Mouse (Mus musculus): ENCODE measurements around the gene Ly6g6d. TPM values are rescaled to one million over a fixed set of nuclear protein-coding genes. Genes with fewer than 3 reads are reported as not detected.

The Ly6g6d gene
- polyA plus RNA-seq, 1 experiment from 2014 or later: 2.7 TPM

DNA sequence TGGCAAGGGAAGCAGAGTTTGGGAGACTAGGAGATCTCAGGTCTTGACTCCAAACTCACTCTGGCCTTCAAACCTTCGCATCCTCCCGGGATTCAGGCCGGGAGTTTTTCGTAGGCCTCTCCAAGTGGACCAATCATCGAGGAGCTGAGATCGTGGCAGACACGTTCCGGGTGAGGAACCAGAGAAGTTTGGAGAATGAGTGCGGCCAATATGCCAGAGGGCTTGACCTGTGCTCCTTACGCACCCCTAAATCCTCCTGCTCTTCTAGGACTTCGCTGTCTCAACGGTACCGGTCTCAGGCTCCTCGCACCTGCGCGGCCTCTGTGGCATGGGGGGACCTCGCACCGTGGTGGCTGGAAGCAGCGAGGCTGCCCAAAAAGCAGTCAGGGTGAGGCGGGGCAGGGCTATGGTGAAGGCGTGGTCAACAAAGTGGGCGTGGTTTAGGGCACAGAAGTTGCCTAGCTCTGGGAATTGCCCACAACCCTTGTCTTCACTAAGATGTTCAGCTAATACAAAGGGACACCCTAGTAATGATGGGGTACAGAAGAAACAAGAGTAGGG lies 17.0 kb downstream of the Ly6g6d start:
- Histone ChIP-seq H3K4me2 (peak overlapping the region; percentile 97), H3K27ac (ENCODE audit: low read depth) (no peak overlapping the region), H3K27me3 (ENCODE audit: insufficient read depth, low read length) (0 out of 2 replicates have a peak, but pooled peaks cover 5% of the 10 kb centered on the region), H3K4me1 (ENCODE audit: insufficient read depth) (peaks cover 10% of the 10 kb centered on the region), H3K4me3 (ENCODE audit: low read depth, low read length) (peak overlapping the region; percentile 84), H3K9me3 (ENCODE audit: low read depth, low read length) (no peaks in the 10 kb centered on the region), H3K9ac (peak overlapping the region; percentile 83), H3K36me3 (ENCODE audit: insufficient read depth) (peaks cover 58% of the 10 kb centered on the region)
- DNase-seq (no peak), ATAC-seq (ENCODE audit: insufficient read depth) (no peak)
- WGBS: 60% methylated on average over 22 of the region's 22 CpGs
- TF ChIP-seq CTCF (IDR thresholded peaks at IDR 0.05; ENCODE audit: low read depth): no peak

DNA sequence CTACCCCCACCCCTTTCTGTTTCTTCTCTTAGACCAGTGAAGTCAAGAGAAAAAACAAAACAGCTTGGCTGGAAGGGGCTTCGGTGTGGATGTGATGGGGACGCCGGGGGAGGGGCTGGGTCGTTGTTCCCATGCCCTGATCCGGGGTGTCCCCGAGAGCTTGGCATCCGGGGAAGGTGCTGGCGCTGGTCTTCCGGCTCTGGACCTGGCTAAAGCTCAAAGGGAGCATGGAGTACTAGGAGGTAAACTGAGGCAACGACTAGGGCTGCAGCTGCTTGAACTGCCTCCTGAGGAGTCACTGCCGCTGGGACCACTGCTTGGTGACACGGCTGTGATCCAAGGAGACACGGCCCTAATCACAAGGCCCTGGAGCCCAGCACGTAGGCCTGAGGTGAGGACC lies 17.8 kb downstream of the Ly6g6d start:
- Histone ChIP-seq H3K27ac (ENCODE audit: low read depth) (peak overlapping the region; percentile 93), H3K4me2 (peak overlapping the region; percentile 97), H3K36me3 (ENCODE audit: insufficient read depth) (peaks cover 65% of the 10 kb centered on the region), H3K27me3 (ENCODE audit: insufficient read depth, low read length) (no peaks in the 10 kb centered on the region), H3K4me3 (ENCODE audit: low read depth, low read length) (peak overlapping the region; percentile 84), H3K4me1 (ENCODE audit: insufficient read depth) (peaks cover 10% of the 10 kb centered on the region), H3K9ac (peak overlapping the region; percentile 83), H3K9me3 (ENCODE audit: low read depth, low read length) (no peaks in the 10 kb centered on the region)
- no peak for TF ChIP-seq CTCF (IDR thresholded peaks at IDR 0.05; ENCODE audit: low read depth)
- no peak for DNase-seq
- WGBS: 24% methylated on average over 14 of the region's 14 CpGs
- no peak for ATAC-seq (ENCODE audit: insufficient read depth)

DNA sequence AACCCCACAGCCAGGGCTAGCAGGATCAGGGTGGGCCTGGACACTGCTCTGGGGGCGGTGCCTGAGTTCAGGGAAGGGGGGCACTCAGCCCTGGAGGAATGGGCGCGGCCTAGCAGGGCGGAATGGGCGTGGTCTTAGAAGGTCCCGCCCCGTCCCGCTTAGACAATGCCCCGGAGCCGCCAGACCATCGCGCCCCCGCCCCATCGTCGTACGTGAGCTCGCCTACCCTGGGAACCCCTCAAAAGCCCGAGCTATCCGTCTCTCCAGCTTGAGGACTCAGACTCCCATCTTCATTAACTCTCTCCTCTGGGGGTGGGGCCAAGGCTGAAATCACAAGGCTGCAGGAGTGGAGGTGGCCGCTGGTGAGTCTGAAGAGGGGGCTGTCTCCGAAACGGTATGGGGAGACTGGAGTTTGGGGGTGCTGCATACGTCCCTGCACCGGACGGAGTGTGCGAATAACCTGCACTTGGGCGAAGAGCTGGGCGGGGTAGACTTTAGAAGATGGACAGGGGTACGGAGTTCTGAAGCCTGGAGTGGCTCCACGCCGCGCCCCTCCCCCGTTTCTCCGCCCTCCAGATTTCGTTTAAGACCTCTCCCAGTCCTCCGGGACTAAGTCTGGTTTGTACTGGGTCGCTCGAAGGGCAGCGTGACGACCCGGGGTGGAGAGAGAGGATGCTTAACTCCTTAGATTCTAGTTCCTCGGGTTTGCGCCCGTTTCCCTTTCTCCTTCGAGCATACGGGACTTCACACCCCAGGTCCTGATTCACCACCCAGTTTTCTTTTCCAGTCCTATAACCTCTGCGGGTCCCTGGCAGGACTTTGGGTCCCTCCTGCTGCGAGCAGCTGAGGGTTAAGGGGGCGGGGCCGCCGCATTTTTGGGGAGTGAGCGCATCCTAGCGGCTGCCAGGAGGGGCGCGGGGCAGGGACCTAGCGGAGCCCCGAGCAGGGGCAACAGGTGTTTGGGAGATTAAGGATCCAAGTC lies 18.7 kb downstream of the Ly6g6d start, which contains the start of gene Ddah2:
Gene Ddah2, plus strand, starts transcription at position 125 of the 982 bp plus-strand sequence.
- DNase-seq (peak; percentile 99), ATAC-seq (ENCODE audit: insufficient read depth) (peak; percentile 92)
- peaks cover 10% of the 10 kb centered on the region for H3K4me1 ChIP-seq (ENCODE audit: insufficient read depth)
- peak; percentile 75 for TF ChIP-seq CTCF (IDR thresholded peaks at IDR 0.05; ENCODE audit: low read depth)
- peak within 1 kb of the TSS; percentile 83 for H3K9ac ChIP-seq
- no peaks in the 10 kb centered on the region for H3K27me3 ChIP-seq (ENCODE audit: insufficient read depth, low read length)
- under 1% methylated on average over 57 of the region's 57 CpGs for WGBS
- H3K36me3 ChIP-seq (ENCODE audit: insufficient read depth): peaks cover 74% of the 10 kb centered on the region
- no peaks in the 10 kb centered on the region for H3K9me3 ChIP-seq (ENCODE audit: low read depth, low read length)
- peak within 1 kb of the TSS; percentile 97 for H3K4me2 ChIP-seq
- H3K4me3 ChIP-seq (ENCODE audit: low read depth, low read length): peak within 1 kb of the TSS; percentile 84
- H3K27ac ChIP-seq (ENCODE audit: low read depth): peak within 1 kb of the TSS; percentile 93

DNA sequence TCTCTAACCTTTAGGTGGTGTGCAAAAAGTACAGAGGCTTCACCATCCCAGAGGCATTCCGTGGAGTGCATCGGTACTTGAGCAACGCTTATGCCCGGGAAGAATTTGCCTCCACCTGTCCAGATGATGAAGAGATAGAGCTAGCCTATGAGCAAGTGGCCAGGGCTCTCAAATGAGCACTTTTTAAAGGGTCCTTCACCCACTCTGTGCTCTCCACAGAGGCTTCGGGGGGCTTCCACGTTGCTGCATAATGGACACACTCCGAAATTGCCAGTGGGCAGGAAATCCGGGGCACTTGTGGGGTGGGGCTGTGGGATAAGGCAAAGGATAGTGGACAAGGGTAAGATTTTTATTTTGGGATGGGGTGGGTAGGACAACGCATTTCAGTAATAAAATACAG lies 19.5 kb downstream of the Ly6g6d start:
- peak; percentile 0; the same call in 1 of the 2 replicates for ATAC-seq (ENCODE audit: insufficient read depth)

DNA sequence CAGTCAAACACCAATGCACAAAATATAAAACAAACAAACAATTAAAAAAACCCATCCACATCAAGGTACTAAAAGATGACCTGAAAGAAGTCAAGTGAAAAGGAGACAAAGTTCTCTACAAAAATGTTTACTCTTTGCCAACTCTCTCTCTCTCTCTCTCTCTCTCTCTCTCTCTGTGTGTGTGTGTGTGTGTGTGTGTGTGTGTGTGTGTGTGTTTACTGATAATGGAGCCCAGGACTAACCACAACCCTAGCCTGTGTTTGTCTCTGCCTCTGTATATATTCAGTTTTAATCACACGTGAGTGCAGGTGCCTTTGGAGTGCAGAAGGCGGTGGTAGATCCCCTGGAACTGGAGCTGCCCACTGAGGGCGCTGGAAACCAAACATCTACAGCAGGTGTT lies 20.8 kb downstream of the Ly6g6d start:
- 66% methylated on average over 3 of the region's 3 CpGs for WGBS
- Histone ChIP-seq H3K36me3 (ENCODE audit: insufficient read depth) (peaks cover 84% of the 10 kb centered on the region), H3K4me3 (ENCODE audit: low read depth, low read length) (no peak overlapping the region), H3K9me3 (ENCODE audit: low read depth, low read length) (no peaks in the 10 kb centered on the region), H3K4me2 (no peak overlapping the region), H3K9ac (no peak overlapping the region), H3K27me3 (ENCODE audit: insufficient read depth, low read length) (no peaks in the 10 kb centered on the region), H3K4me1 (ENCODE audit: insufficient read depth) (peaks cover 13% of the 10 kb centered on the region), H3K27ac (ENCODE audit: low read depth) (no peak overlapping the region)
- ATAC-seq (ENCODE audit: insufficient read depth): no peak
- TF ChIP-seq CTCF (IDR thresholded peaks at IDR 0.05; ENCODE audit: low read depth): no peak
- DNase-seq: no peak

More for the DNA sequence above, 19.5 kb downstream of the Ly6g6d start:
- Histone ChIP-seq H3K27me3 (ENCODE audit: insufficient read depth, low read length) (no peaks in the 10 kb centered on the region), H3K27ac (ENCODE audit: low read depth) (peak overlapping the region; percentile 93; the same call in 1 of the 2 replicates), H3K9me3 (ENCODE audit: low read depth, low read length) (no peaks in the 10 kb centered on the region), H3K9ac (0 out of 2 replicates have a peak overlapping the region, but pooled peaks have one; percentile 83), H3K4me2 (peak overlapping the region; percentile 97), H3K4me1 (ENCODE audit: insufficient read depth) (peaks cover 10% of the 10 kb centered on the region), H3K36me3 (ENCODE audit: insufficient read depth) (peaks cover 83% of the 10 kb centered on the region), H3K4me3 (ENCODE audit: low read depth, low read length) (peak overlapping the region; percentile 84)
- no peak for TF ChIP-seq CTCF (IDR thresholded peaks at IDR 0.05; ENCODE audit: low read depth)
- DNase-seq: no peak
- WGBS: 49% methylated on average over 9 of the region's 9 CpGs

DNA sequence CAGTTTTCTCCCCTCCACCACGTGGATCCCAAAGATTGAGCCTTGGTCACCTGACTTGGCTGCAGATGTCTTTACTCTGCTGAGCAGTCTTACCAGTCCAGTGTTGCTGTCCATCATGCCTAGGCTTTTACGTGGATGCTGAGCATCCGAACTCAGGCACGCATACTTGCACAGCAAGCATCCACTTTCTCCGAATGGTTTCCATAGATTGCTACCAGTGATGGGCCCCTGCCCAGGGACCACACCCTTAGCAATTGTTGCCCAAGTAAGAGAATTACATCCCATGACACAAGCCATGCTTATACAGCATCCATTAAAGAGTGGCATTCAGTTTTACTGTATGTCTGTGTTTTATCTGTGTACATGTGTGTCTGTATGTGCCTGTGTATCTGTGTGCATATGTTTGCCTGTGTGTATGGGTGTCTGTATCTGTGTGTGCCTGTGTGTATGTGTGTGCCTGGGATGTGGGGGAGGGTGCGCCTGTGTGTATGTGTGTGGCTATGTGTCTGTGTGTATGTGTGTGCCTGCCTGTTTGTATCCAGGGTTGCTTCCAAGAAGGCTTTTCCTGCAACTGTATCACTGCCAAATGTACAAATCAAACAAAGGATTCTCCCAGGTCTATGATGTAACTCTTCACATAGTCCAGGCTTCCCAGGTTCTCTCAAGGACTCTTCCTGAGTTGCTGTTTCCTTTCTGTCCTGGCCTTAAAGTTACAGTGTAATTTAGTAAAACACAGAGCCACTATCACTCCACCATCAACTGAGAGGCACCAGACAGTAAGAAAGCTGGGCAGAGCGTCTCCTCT lies 22.0 kb downstream of the Ly6g6d start:
- Histone ChIP-seq H3K4me3 (ENCODE audit: low read depth, low read length) (no peak overlapping the region), H3K4me1 (ENCODE audit: insufficient read depth) (peaks cover 15% of the 10 kb centered on the region), H3K4me2 (no peak overlapping the region), H3K36me3 (ENCODE audit: insufficient read depth) (peaks cover 75% of the 10 kb centered on the region), H3K9me3 (ENCODE audit: low read depth, low read length) (no peaks in the 10 kb centered on the region), H3K9ac (no peak overlapping the region), H3K27me3 (ENCODE audit: insufficient read depth, low read length) (no peaks in the 10 kb centered on the region), H3K27ac (ENCODE audit: low read depth) (no peak overlapping the region)
- TF ChIP-seq CTCF (IDR thresholded peaks at IDR 0.05; ENCODE audit: low read depth): no peak
- DNase-seq (no peak), ATAC-seq (ENCODE audit: insufficient read depth) (no peak)
- WGBS: 89% methylated on average over 7 of the region's 7 CpGs

Measured in lung, embryonic 14.5 days (tissue).